Mouse (Mus musculus): ENCODE data around the gene Cst3. TPM values are rescaled to one million over a fixed set of nuclear protein-coding genes. Genes with fewer than 3 reads are reported as not detected.

Cst3 gene
- polyA plus RNA-seq, 1 experiment from 2014 or later = 724 TPM

DNA sequence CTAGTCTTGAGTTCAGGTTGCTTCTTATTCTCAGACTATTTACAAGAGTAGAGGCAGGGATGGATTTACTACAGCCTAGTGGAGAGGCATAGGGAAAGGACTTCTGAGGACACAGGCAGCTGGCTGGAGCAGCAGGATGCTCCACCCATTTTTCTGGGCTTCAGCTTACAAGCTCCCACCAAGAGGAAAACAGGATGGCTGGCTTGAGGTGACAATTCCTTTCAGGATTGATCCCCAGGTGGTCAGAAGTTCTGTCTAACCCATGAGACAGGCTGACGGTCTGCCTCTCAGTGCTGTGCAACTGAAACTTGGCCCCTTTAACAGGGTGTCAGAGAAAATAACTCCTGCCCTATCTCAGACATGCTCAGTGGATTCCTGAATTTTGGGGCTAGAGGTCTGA lies 3.7 kb upstream of the Cst3 start:
- Histone ChIP-seq H3K4me1 (ENCODE audit: control insufficient read depth, insufficient read depth, low read length) (peaks cover 32% of the 10 kb centered on the region), H3K27ac (ENCODE audit: low read length) (peak overlapping the region; percentile 56; the same call in 1 of the 2 replicates), H3K36me3 (ENCODE audit: control insufficient read depth, insufficient read depth) (no peaks in the 10 kb centered on the region), H3K4me2 (ENCODE audit: low read depth, low read length) (no peak overlapping the region), H3K9me3 (replicated peaks; ENCODE audit: control insufficient read depth, low read length) (no peaks in the 10 kb centered on the region), H3K9ac (ENCODE audit: low read length) (0 out of 2 replicates have a peak overlapping the region, but pooled peaks have one; percentile 11), H3K27me3 (ENCODE audit: control insufficient read depth, insufficient read depth, low read length) (no peaks in the 10 kb centered on the region), H3K4me3 (ENCODE audit: low read length) (no peak overlapping the region)
- 45% methylated on average over 1 of the region's 1 CpGs for WGBS
- no peak for ATAC-seq (replicated peaks; ENCODE audit: extremely low read depth, insufficient read depth, low FRiP score)

DNA sequence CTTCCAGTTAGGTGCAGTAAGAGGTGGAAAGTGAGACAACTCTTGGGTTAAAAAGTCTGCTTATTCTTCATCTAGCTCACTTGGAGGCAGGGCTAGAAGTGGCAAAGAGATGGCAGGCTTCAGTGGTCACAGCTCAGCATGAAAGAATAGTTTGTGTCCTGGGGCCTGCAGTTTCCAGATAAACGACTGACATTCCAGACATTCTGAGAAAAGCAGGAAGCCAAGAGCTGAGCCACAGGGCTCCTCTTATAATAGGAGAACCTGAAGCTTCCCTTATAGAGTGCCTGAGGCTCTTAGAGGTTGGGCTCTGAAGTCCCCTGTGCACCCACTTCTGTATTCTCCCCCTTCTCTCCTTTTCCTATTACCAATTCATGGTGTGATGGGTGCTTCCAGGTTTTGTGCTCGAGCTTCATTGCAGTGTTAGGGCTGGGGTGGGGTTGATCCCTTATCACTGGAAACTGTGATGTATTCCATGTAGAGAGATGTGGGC lies 3.2 kb upstream of the Cst3 start:
- H3K4me3 ChIP-seq (ENCODE audit: low read length) = no peak overlapping the region
- H3K4me2 ChIP-seq (ENCODE audit: low read depth, low read length) = no peak overlapping the region
- no peaks in the 10 kb centered on the region for H3K36me3 ChIP-seq (ENCODE audit: control insufficient read depth, insufficient read depth)
- H3K9ac ChIP-seq (ENCODE audit: low read length) = no peak overlapping the region
- H3K4me1 ChIP-seq (ENCODE audit: control insufficient read depth, insufficient read depth, low read length) = peaks cover 37% of the 10 kb centered on the region
- no peak for ATAC-seq (replicated peaks; ENCODE audit: extremely low read depth, insufficient read depth, low FRiP score)
- H3K9me3 ChIP-seq (replicated peaks; ENCODE audit: control insufficient read depth, low read length) = no peaks in the 10 kb centered on the region
- 2% methylated on average over 2 of the region's 2 CpGs for WGBS
- peak overlapping the region; percentile 56 for H3K27ac ChIP-seq (ENCODE audit: low read length)
- no peaks in the 10 kb centered on the region for H3K27me3 ChIP-seq (ENCODE audit: control insufficient read depth, insufficient read depth, low read length)

DNA sequence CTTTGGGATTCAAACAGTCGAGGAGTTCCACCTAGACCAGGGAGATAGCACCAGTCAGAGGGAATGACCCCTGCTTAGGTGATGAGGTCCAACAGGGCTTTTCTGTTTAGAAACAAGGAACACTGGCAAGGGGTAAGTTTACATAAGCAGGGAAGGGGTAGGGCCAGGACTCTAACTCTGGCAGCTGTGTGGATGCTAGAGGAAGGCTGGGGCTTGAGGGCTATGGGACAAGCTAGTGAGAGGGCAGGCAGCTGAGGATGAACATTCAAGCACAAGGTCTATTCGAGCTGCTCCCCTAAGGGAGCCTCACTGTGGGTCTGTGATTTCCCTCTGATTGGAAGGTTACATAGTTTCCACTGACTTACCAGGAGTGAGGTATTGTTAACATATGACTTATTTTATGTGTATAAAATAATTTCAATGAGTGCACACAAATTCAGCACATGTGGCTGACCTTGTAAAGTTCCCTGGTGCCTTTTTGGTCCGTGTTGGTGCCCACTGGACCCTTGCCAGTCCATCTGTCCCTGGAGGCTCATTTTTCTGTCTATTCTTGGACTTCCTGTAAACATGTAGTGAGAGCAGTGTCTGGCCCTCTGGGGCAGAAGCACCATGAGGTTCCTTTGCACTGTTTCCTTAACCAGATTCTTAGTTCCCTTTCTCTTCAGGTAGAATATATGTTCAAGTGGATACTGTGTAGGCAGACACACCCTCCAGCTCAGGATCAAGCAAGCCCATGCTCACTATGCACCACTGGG lies 1.7 kb upstream of the Cst3 start:
- no peaks in the 10 kb centered on the region for H3K27me3 ChIP-seq (ENCODE audit: control insufficient read depth, insufficient read depth, low read length)
- H3K4me1 ChIP-seq (ENCODE audit: control insufficient read depth, insufficient read depth, low read length) = peaks cover 50% of the 10 kb centered on the region
- H3K4me2 ChIP-seq (ENCODE audit: low read depth, low read length) = no peak overlapping the region
- no peak for ATAC-seq (replicated peaks; ENCODE audit: extremely low read depth, insufficient read depth, low FRiP score)
- H3K27ac ChIP-seq (ENCODE audit: low read length) = peak overlapping the region; percentile 17
- H3K4me3 ChIP-seq (ENCODE audit: low read length) = no peak overlapping the region
- 18% methylated on average over 3 of the region's 3 CpGs for WGBS
- peaks cover 1% of the 10 kb centered on the region; the same call in 1 of the 2 replicates for H3K36me3 ChIP-seq (ENCODE audit: control insufficient read depth, insufficient read depth)
- no peak overlapping the region for H3K9ac ChIP-seq (ENCODE audit: low read length)
- H3K9me3 ChIP-seq (replicated peaks; ENCODE audit: control insufficient read depth, low read length) = no peaks in the 10 kb centered on the region

DNA sequence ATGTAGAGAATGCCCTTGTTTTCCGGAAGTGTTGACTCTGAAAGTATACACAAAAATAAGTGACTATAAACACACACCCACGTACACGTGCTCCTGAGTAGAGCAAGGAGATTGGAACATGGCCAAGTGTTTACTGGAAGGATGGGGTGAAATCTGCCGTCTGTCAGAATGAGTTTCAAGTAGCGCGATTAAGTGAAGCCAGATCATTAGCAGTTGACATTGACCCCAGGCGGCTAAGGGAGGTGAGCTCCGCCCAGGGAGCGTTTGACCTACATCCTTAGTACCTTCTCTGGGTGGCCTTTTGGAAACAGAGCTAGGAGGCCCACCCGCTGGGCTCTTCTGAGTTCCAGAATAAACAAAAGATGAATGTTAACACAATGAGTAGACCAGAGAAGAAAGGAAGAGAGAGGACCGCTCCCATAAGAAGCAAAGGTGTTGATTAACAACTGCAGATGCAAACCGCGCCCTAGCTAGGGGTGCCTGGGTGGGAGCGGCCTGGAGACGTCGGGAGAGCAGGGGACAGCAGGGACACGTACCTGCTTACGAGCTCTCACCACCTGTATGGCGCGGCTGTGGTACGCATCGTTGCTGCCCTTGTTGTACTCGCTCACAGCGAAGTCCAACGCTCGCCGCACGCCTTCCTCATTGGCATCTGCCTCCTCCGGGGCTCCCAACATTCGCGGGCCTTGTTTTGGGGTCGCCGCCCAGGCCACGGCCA lies 716 bp downstream of the Cst3 start:
- peaks cover 17% of the 10 kb centered on the region for H3K36me3 ChIP-seq (ENCODE audit: control insufficient read depth, insufficient read depth)
- no peaks in the 10 kb centered on the region for H3K9me3 ChIP-seq (replicated peaks; ENCODE audit: control insufficient read depth, low read length)
- H3K27ac ChIP-seq (ENCODE audit: low read length) = peak overlapping the region; percentile 95
- peak overlapping the region; percentile 89 for H3K4me2 ChIP-seq (ENCODE audit: low read depth, low read length)
- peak; percentile 42 for ATAC-seq (replicated peaks; ENCODE audit: extremely low read depth, insufficient read depth, low FRiP score)
- H3K9ac ChIP-seq (ENCODE audit: low read length) = peak overlapping the region; percentile 92
- peak overlapping the region; percentile 90 for H3K4me3 ChIP-seq (ENCODE audit: low read length)
- under 1% methylated on average over 34 of the region's 34 CpGs for WGBS
- peaks cover 52% of the 10 kb centered on the region for H3K4me1 ChIP-seq (ENCODE audit: control insufficient read depth, insufficient read depth, low read length)
- no peaks in the 10 kb centered on the region for H3K27me3 ChIP-seq (ENCODE audit: control insufficient read depth, insufficient read depth, low read length)

DNA sequence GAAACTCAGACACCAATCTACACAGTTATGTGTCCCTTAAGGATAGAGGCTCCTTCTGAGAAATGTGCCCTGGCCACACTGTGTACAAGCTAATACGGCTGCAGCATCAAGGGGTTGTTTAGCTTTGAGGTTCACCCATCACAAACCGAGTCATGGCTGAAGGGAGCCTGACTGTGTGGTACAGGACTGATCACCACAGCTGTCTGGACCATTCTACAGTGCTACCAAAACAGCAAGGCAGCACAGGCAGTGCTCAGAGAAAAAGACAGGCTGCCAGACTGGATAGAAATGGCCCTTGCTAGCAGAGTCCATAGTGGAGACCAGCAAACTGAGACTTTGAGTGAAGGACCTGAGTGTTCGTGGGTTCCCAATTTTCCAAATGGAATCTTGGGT lies 1.3 kb downstream of the Cst3 start:
- Histone ChIP-seq H3K4me3 (ENCODE audit: low read length) (peak overlapping the region; percentile 90), H3K36me3 (ENCODE audit: control insufficient read depth, insufficient read depth) (peaks cover 17% of the 10 kb centered on the region), H3K9me3 (replicated peaks; ENCODE audit: control insufficient read depth, low read length) (no peaks in the 10 kb centered on the region), H3K27me3 (ENCODE audit: control insufficient read depth, insufficient read depth, low read length) (no peaks in the 10 kb centered on the region), H3K4me2 (ENCODE audit: low read depth, low read length) (peak overlapping the region; percentile 89), H3K4me1 (ENCODE audit: control insufficient read depth, insufficient read depth, low read length) (peaks cover 49% of the 10 kb centered on the region), H3K27ac (ENCODE audit: low read length) (peak overlapping the region; percentile 95), H3K9ac (ENCODE audit: low read length) (peak overlapping the region; percentile 92)
- WGBS = 21% methylated on average over 3 of the region's 3 CpGs
- ATAC-seq (replicated peaks; ENCODE audit: extremely low read depth, insufficient read depth, low FRiP score) = no peak

DNA sequence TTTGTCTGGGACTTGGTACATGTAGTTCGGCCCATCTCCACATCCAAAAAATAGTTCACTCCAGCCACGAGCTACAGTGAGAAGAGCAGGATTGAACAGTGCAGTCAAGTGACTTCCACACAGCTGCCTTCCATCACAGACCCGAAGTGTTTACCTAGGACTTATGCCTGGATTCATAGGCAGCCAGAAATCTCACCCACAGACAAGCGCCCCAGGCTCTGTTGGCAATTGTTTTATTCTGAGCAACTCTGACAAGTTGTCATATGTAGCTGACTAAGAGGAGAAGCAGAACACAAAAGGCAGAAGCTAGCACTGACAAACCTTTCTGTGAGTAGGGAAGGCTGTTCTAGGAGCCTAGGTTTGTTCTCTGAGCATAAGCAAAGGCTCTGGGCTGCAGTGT lies 2.6 kb downstream of the Cst3 start:
- H3K27me3 ChIP-seq (ENCODE audit: control insufficient read depth, insufficient read depth, low read length) = no peaks in the 10 kb centered on the region
- H3K4me1 ChIP-seq (ENCODE audit: control insufficient read depth, insufficient read depth, low read length) = peaks cover 40% of the 10 kb centered on the region
- WGBS = 31% methylated on average over 4 of the region's 4 CpGs
- peak overlapping the region; percentile 89 for H3K4me2 ChIP-seq (ENCODE audit: low read depth, low read length)
- peak overlapping the region; percentile 92 for H3K9ac ChIP-seq (ENCODE audit: low read length)
- no peaks in the 10 kb centered on the region for H3K9me3 ChIP-seq (replicated peaks; ENCODE audit: control insufficient read depth, low read length)
- peaks cover 17% of the 10 kb centered on the region for H3K36me3 ChIP-seq (ENCODE audit: control insufficient read depth, insufficient read depth)
- ATAC-seq (replicated peaks; ENCODE audit: extremely low read depth, insufficient read depth, low FRiP score) = no peak
- peak overlapping the region; percentile 95 for H3K27ac ChIP-seq (ENCODE audit: low read length)
- peak overlapping the region; percentile 90 for H3K4me3 ChIP-seq (ENCODE audit: low read length)

DNA sequence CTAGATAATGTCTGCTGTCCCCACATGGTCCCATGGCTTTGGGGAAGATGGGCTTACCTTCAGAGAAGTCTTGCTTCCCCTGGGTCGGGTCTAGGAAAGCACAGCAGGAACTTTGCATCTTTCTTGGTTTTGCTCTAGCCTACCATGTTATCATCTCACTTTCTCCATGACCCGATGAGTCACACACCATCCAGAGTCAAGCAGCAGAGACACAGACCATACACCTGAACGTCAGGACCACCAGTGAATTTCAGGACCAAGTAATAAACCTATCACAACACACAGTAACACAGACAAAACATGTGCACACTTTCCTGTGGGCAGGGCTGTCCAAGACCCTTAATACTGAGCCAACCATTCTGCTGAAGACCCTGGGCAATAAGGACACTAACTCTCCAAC lies 5.0 kb downstream of the Cst3 start:
- WGBS = 78% methylated on average over 3 of the region's 3 CpGs
- no peak overlapping the region for H3K9ac ChIP-seq (ENCODE audit: low read length)
- no peaks in the 10 kb centered on the region for H3K27me3 ChIP-seq (ENCODE audit: control insufficient read depth, insufficient read depth, low read length)
- peaks cover 24% of the 10 kb centered on the region for H3K4me1 ChIP-seq (ENCODE audit: control insufficient read depth, insufficient read depth, low read length)
- H3K4me2 ChIP-seq (ENCODE audit: low read depth, low read length) = no peak overlapping the region
- no peak overlapping the region for H3K4me3 ChIP-seq (ENCODE audit: low read length)
- H3K9me3 ChIP-seq (replicated peaks; ENCODE audit: control insufficient read depth, low read length) = no peaks in the 10 kb centered on the region
- no peak overlapping the region for H3K27ac ChIP-seq (ENCODE audit: low read length)
- ATAC-seq (replicated peaks; ENCODE audit: extremely low read depth, insufficient read depth, low FRiP score) = no peak
- H3K36me3 ChIP-seq (ENCODE audit: control insufficient read depth, insufficient read depth) = peaks cover 17% of the 10 kb centered on the region

DNA sequence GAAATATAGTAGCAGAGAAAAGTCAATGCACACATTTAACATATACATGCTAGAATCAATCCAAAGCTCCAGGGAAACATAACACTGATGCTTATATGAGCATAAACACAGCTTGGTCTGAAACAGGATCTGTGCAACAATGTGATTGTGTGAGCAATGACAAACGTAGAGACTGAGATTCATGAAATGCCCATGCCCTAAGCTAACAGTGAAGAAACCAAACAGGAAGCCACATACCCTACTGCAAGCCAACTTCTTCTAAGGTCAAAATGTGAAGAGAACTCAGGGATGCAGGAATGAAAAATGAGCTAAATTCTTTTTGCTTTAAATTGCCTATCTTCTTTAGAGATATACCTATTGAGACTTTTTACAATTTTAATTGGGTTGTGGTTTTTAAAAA lies 6.5 kb downstream of the Cst3 start:
- Histone ChIP-seq H3K27ac (ENCODE audit: low read length) (no peak overlapping the region), H3K27me3 (ENCODE audit: control insufficient read depth, insufficient read depth, low read length) (no peaks in the 10 kb centered on the region), H3K4me3 (ENCODE audit: low read length) (no peak overlapping the region), H3K9me3 (replicated peaks; ENCODE audit: control insufficient read depth, low read length) (no peaks in the 10 kb centered on the region), H3K4me2 (ENCODE audit: low read depth, low read length) (no peak overlapping the region), H3K9ac (ENCODE audit: low read length) (no peak overlapping the region), H3K4me1 (ENCODE audit: control insufficient read depth, insufficient read depth, low read length) (peaks cover 29% of the 10 kb centered on the region), H3K36me3 (ENCODE audit: control insufficient read depth, insufficient read depth) (peaks cover 17% of the 10 kb centered on the region)
- ATAC-seq (replicated peaks; ENCODE audit: extremely low read depth, insufficient read depth, low FRiP score) = no peak
- 57% methylated on average over 1 of the region's 1 CpGs for WGBS

DNA sequence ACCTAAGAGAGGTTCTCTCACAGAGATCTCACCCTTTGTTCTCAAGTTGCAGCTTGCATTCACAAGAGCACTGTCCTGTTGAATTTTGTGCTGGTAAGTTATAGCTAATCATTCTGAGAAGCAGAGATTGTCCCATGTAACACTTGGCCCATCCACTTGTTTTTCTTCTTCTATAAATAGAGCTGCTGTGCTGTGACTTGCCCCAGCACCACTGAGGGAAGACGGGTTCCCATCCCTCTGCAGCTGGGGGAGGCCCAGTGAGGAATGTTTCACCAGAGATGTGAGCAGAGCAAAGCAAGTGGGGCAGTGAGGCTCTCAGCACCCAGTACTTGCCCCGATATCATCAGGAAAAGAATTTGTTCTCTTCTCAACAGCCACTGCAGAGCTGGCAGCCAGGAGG lies 10.5 kb downstream of the Cst3 start, which contains the start of gene 9230104L09Rik:
Gene 9230104L09Rik (minus strand): TSS at position 73 of the 400 bp plus-strand sequence.
- H3K27ac ChIP-seq (ENCODE audit: low read length) = peak within 1 kb of the TSS; percentile 85
- WGBS = 19% methylated on average over 2 of the region's 2 CpGs

More for the DNA sequence above, 10.5 kb downstream of the Cst3 start, which contains the start of gene 9230104L09Rik:
- no peak within 1 kb of the TSS for H3K4me3 ChIP-seq (ENCODE audit: low read length)
- H3K36me3 ChIP-seq (ENCODE audit: control insufficient read depth, insufficient read depth) = no peaks in the 10 kb centered on the region
- no peaks in the 10 kb centered on the region for H3K27me3 ChIP-seq (ENCODE audit: control insufficient read depth, insufficient read depth, low read length)
- H3K9ac ChIP-seq (ENCODE audit: low read length) = no peak within 1 kb of the TSS
- H3K4me2 ChIP-seq (ENCODE audit: low read depth, low read length) = peak within 1 kb of the TSS; percentile 26; the same call in 1 of the 2 replicates
- peaks cover 14% of the 10 kb centered on the region for H3K4me1 ChIP-seq (ENCODE audit: control insufficient read depth, insufficient read depth, low read length)
- H3K9me3 ChIP-seq (replicated peaks; ENCODE audit: control insufficient read depth, low read length) = no peaks in the 10 kb centered on the region
- ATAC-seq (replicated peaks; ENCODE audit: extremely low read depth, insufficient read depth, low FRiP score) = peak; percentile 89
